Mouse (Mus musculus) heart, embryonic 14.5 days (tissue): ENCODE results near the gene Clrn2. TPM values are rescaled to one million over a fixed set of nuclear protein-coding genes. Genes with fewer than 3 reads are reported as not detected.
"Not testable (repeated sequence)": the region's sequence is repeated elsewhere in the genome, so short reads cannot be mapped to it uniquely, and the experiment has no call there.

ENCODE experiments used
- ATAC-seq: fragments of 200-750 bp; cut with Nextera tagmentation; 2 replicates; pipeline ENCODE4 v1.8.0; 2017; ENCODE audit warnings: low read depth, moderate TSS enrichment; ENCODE audit not compliant: insufficient number of reproducible peaks, insufficient read depth, low FRiP score
- H3K27ac ChIP-seq, 2 experiments: fragments of 200-500 bp in 1 of 2; fragments of 300-500 bp in 1 of 2; sonication (generic) in 1 of 2; replicated peaks in 1 of 2; 2 replicates each; pipeline ENCODE4 v1.5.1; 2012 to 2014; ENCODE audit warnings: low read depth in 2 of 2, low read length in 2 of 2, control low read depth in 1 of 2, mild to moderate bottlenecking in 1 of 2, mixed read lengths in 1 of 2; ENCODE audit not compliant: control insufficient read depth in 1 of 2, insufficient read depth in 1 of 2
- H3K27me3 ChIP-seq: fragments of 300-500 bp; sonication (generic); 2 replicates; pipeline ENCODE4 v1.6.1; 2014; ENCODE audit warnings: mild to moderate bottlenecking, low read length, control low read depth; ENCODE audit not compliant: control insufficient read depth, insufficient read depth
- H3K36me3 ChIP-seq: fragments of 300-500 bp; sonication (generic); 2 replicates; pipeline ENCODE4 v1.6.1; 2014; ENCODE audit warnings: mild to moderate bottlenecking, control low read depth, low read length, mixed read lengths; ENCODE audit not compliant: control insufficient read depth, insufficient read depth
- H3K4me1 ChIP-seq, 2 experiments: fragments of 200-500 bp in 1 of 2; fragments of 300-500 bp in 1 of 2; sonication (generic) in 1 of 2; 2 replicates each; pipeline ENCODE4 v1.6.1; 2012 to 2014; ENCODE audit warnings: low read length in 2 of 2, control low read depth in 1 of 2, mixed read lengths in 1 of 2; ENCODE audit not compliant: control insufficient read depth in 2 of 2, insufficient read depth in 2 of 2
- H3K4me2 ChIP-seq: fragments of 300-500 bp; sonication (generic); 2 replicates; pipeline ENCODE4 v1.6.1; 2014; ENCODE audit warnings: mild to moderate bottlenecking, low read length
- H3K4me3 ChIP-seq, 2 experiments: fragments of 200-500 bp in 1 of 2; fragments of 300-500 bp in 1 of 2; sonication (generic) in 1 of 2; 2 replicates each; pipeline ENCODE4 v1.5.1; 2012 to 2014; ENCODE audit warnings: low read length in 2 of 2, mild to moderate bottlenecking in 2 of 2, control low read depth in 1 of 2, low read depth in 1 of 2, moderate library complexity in 1 of 2; ENCODE audit not compliant: control insufficient read depth in 1 of 2, insufficient read depth in 1 of 2
- H3K9ac ChIP-seq: fragments of 300-500 bp; sonication (generic); 2 replicates; pipeline ENCODE4 v1.6.1; 2014; ENCODE audit warnings: mild to moderate bottlenecking, low read length
- H3K9me3 ChIP-seq: fragments of 300-500 bp; sonication (generic); 2 replicates; pipeline ENCODE4 v1.6.1; 2016; ENCODE audit warnings: low read length, control low read depth; ENCODE audit not compliant: control insufficient read depth
- WGBS: fragments of 180-500 bp; shearing (Covaris S2); extraction: QIAGEN DNeasy Blood & Tissue Kit; methylation state at CpG from one replicate; pipeline ENCODE4 v1.1.7; 2014; 5-methylcytosine and 5-hydroxymethylcytosine counted together
- polyA plus RNA-seq: library from polyadenylated mRNA; unstranded; fragments of >200 nt; fragmentation: Nextera tagmentation; extraction: Ambion mirVana; gene quantifications from 2 replicates; pipeline ENCODE4 v1.2.1, GENCODE M21; 2014

Gene Clrn2
- polyA plus RNA-seq, 1 experiment from 2014 or later, result not detected

GRCm38 (mm10) chr5:45425771-45426170, 27.8 kb upstream of the Clrn2 start:
- not testable (repeated sequence) for H3K9ac ChIP-seq, H3K9me3 ChIP-seq, H3K27me3 ChIP-seq, H3K36me3 ChIP-seq, H3K4me3 ChIP-seq, H3K4me2 ChIP-seq, ATAC-seq, H3K4me1 ChIP-seq, H3K27ac ChIP-seq
- WGBS, result 68% methylated on average over 1 of the region's 1 CpGs

DNA sequence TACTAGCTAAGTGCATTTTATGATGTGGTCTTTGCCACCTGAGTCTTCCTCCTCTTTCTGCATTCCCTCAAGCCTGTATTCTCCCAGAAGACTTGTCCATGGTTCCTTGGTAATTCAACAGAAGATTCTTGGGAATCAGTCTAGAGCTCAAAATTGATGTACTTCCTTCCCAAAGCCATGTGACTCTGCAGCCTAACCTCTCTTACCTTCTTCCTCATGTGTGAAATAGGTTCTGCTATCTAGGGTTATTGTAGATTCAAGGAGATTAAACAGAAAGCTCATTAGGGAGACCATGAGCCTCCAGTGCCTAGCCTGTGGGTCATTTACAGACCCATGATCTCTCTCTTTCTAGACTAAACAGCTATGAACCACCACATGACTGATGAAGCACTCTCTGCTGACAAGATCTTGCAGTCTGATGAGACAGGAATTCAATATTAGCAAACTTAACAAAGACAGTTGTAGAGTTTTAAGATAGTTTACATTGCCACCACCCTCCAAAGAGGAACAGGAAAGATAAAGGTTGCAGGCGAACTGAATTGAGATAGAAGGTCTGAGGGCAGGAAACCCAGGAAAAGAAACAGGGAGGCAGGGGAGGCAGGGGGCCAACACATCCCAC, 27.0 kb upstream of the Clrn2 start:
- 38% methylated on average over 1 of the region's 1 CpGs for WGBS
- H3K27ac ChIP-seq, result no peak overlapping the region

GRCm38 (mm10) chr5:45427891-45428290, 25.7 kb upstream of the Clrn2 start:
- Histone ChIP-seq H3K4me2 (no peak overlapping the region), H3K36me3 (peaks cover 2% of the 10 kb centered on the region; the same call in 1 of the 2 replicates), H3K27me3 (no peaks in the 10 kb centered on the region), H3K4me3 (no peak overlapping the region), H3K4me1 (no peaks in the 10 kb centered on the region), H3K27ac (no peak overlapping the region), H3K9ac (no peak overlapping the region), H3K9me3 (no peaks in the 10 kb centered on the region)
- WGBS, result 95% methylated on average over 7 of the region's 7 CpGs
- ATAC-seq, result no peak

More for the DNA sequence above, 27.0 kb upstream of the Clrn2 start:
- Histone ChIP-seq H3K27me3 (no peaks in the 10 kb centered on the region), H3K4me1 (no peaks in the 10 kb centered on the region), H3K9me3 (no peaks in the 10 kb centered on the region), H3K9ac (no peak overlapping the region), H3K4me2 (no peak overlapping the region), H3K36me3 (no peaks in the 10 kb centered on the region), H3K4me3 (no peak overlapping the region)
- no peak for ATAC-seq

DNA sequence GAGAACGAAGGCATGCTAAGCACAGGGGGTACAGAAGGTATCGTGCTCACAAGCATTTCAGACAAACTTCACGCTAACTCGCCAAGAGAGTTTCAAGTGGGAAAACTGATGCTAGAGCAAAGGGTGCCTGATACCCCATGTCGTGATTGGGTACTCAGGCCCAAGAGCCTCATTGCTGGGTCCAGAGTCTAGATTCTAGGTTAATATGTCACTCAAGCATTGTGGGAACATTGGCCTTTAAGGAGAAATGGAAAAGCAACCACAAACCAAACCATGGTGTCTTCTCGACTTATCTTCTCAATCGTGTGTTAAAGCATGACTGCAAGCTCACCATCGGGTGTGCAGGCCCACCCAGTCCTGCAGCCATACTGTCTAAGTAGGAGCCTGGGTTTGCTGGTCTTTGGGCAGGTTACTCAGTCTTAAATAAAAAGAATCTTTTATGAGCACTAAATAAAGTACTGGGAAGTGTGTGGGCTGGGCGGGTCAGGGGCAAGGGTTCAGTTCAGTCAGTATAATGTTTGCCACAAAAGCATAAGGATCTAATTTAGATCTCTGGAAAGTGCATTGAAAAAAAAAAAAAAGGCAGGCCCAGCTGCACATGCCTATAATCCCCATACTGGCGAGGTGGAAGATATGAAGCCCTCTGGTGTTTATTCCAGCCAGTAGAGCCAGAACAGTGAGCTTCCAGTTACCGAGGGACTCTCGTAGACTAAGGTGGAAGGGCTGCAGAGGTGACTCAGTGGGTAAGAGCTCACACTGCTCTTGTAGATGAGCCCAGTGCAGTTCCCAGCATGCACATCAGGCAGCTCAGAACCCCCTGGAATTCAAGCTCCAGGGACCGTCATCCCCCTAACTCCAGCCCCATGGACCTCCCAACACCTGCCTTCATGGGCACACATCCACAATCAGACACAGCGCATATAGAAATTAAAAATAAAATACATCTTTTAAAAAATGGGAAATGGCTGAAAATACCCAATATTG, 17.3 kb upstream of the Clrn2 start:
- peaks cover 76% of the 10 kb centered on the region for H3K36me3 ChIP-seq

DNA sequence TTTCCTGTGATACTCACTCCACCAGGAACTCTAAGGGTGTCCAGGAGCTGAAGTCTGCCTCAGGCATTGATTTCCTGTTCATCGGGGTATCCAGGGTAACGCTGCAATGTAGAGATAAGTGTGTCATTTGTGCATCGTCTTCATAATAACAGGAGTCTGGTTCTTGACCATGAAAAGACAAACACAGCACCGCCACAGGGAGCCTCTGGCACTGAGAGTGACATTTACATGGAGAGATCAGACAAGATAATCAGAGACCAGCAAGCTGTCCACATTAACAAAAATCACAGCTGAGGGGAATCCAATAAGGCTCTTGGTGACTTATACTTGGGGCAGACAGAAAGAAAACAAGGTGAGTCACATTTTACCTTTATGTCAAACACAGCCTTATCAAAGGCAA, 15.7 kb upstream of the Clrn2 start:
- Histone ChIP-seq H3K9me3 (no peaks in the 10 kb centered on the region), H3K4me2 (no peak overlapping the region), H3K27me3 (no peaks in the 10 kb centered on the region), H3K4me1 (peaks cover 0 to 3% of the 10 kb centered on the region in 2 experiments; a peak in 1 of 4 replicates), H3K27ac (no peak overlapping the region), H3K4me3 (no peak overlapping the region), H3K36me3 (peaks cover 81% of the 10 kb centered on the region), H3K9ac (no peak overlapping the region)
- 72% methylated on average over 4 of the region's 4 CpGs for WGBS
- no peak for ATAC-seq

More for the DNA sequence above, 17.3 kb upstream of the Clrn2 start:
- Histone ChIP-seq H3K9ac (no peak overlapping the region), H3K27ac (no peak overlapping the region), H3K27me3 (no peaks in the 10 kb centered on the region), H3K9me3 (no peaks in the 10 kb centered on the region), H3K4me1 (peaks cover 0 to 3% of the 10 kb centered on the region in 2 experiments; a peak in 1 of 4 replicates), H3K4me3 (no peak overlapping the region), H3K4me2 (no peak overlapping the region)
- 86% methylated on average over 14 of the region's 14 CpGs for WGBS
- ATAC-seq, result no peak

DNA sequence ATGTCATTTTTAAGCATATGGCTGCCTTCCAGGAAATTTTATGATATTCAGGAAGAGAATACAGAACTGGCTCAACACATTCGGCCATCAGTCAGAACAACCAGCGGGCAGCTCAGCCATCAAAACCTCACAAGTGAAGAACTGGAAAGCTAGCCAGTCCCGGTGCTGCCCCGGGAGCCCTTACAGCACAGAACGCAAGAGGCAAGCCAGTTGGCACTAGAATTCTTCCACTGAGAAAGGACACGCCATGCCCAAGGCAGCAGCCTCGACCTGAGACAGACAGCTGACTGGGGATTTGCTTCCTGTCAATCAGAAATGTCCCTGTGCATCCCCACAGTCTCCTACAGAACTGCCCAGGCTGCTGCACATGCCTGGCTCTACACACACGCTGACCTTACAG, 15.2 kb upstream of the Clrn2 start:
- Histone ChIP-seq H3K4me3 (no peak overlapping the region), H3K27ac (no peak overlapping the region), H3K27me3 (no peaks in the 10 kb centered on the region), H3K36me3 (peaks cover 80% of the 10 kb centered on the region), H3K9ac (no peak overlapping the region), H3K9me3 (no peaks in the 10 kb centered on the region), H3K4me1 (peaks cover 0 to 3% of the 10 kb centered on the region in 2 experiments; a peak in 1 of 4 replicates), H3K4me2 (no peak overlapping the region)
- ATAC-seq, result no peak
- WGBS, result 68% methylated on average over 8 of the region's 8 CpGs

DNA sequence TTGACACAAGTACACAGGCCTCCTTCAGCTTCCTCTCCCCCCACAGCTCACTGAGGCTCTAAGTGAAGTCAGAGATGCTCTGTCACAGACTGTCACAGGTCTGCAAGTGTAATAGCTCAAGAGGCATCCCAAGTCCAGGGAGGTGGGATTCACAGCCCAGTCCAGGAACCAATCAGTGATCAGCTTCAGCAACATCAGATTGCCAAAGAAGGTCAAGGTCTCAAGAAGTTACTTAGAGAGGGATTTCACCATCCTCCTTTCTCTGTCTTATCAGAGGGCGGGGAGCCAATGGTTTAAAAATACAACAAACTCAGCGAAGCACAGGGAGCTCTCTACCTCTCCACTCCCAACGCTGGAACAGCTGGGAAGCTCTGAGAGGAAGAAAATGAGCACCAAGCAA, 12.4 kb upstream of the Clrn2 start:
- ATAC-seq, result no peak
- Histone ChIP-seq H3K9me3 (no peaks in the 10 kb centered on the region), H3K27me3 (no peaks in the 10 kb centered on the region), H3K4me1 (peaks cover 0 to 3% of the 10 kb centered on the region in 2 experiments; a peak in 1 of 4 replicates), H3K36me3 (peaks cover 69% of the 10 kb centered on the region), H3K27ac (no peak overlapping the region), H3K4me3 (no peak overlapping the region), H3K4me2 (no peak overlapping the region), H3K9ac (no peak overlapping the region)
- WGBS, result 21% methylated on average over 3 of the region's 3 CpGs
